Mouse (Mus musculus) heart, adult 18-20 months (tissue): ENCODE results near the gene Cym. TPM values are rescaled to one million over a fixed set of nuclear protein-coding genes. Genes with fewer than 3 reads are reported as not detected.

Source experiments
- DNase-seq, 2 experiments: peaks; one replicate each; pipeline ENCODE4 v3.0.0; 2021 to 2022; ENCODE audit warnings: mixed read lengths in 1 of 2
- total RNA-seq, 2 experiments: library from RNA; stranded (reverse); gene quantifications; 2 replicates each; pipeline ENCODE4 v1.2.3; 2021

Cym gene
- total RNA-seq, 2 experiments from 2014 or later: not detected

GRCm38 (mm10) chr3:107169552-107169951 lies 52.0 kb downstream of the Cym start:
- no peak for DNase-seq

DNA sequence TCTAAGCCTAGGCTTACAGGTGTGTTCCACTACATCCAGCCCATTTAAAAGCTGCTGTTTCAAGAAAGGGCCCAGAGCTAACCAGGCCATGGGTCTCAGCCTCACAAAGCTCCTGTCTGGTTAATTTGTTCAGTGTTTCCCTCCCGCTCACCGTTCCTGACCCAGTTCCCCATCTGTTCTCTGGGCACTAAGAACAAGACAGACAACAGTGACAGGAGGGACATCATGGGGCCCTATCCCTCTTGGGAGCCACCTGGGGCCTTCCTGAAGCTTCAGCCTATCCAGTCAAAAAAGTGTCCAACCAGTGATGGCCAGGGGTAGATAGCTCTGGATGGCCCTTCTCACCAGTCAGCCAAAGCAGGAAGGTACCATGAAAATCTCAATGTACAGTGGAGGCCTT lies 58.8 kb downstream of the Cym start:
- DNase-seq: no peak

Other genes with a start within 250 kb of the Cym start
- under 1 TPM; 0.22 to 0.64 TPM for gene Kcna3, start 185.6 kb downstream of the Cym start, total RNA-seq
- gene Kcna2, start 120.6 kb downstream of the Cym start, total RNA-seq: 1 to 10 TPM in 1 of 2 experiments, under 1 TPM in 1; 0.92 to 1.2 TPM
- gene Kcna10, start 38.7 kb downstream of the Cym start, total RNA-seq: not detected
- gene A630076J17Rik, start 8.9 kb upstream of the Cym start, total RNA-seq: not detected
- under 1 TPM in 1 of 2 experiments, not detected in 1; 0.28 TPM for gene Prok1, start 18.0 kb upstream of the Cym start, total RNA-seq
- 10 to 100 TPM; 64.6 to 70.8 TPM for gene Lamtor5, start 57.1 kb upstream of the Cym start, total RNA-seq
- gene Slc16a4, start 69.5 kb upstream of the Cym start, total RNA-seq: under 1 TPM; 0.50 to 0.51 TPM
- 10 to 100 TPM; 21.7 to 24.6 TPM for gene Rbm15, start 111.9 kb upstream of the Cym start, total RNA-seq
- gene Kcnc4, start 237.8 kb upstream of the Cym start, total RNA-seq: under 1 TPM; 0.17 to 0.23 TPM